Mouse (Mus musculus) spleen, adult 2 months (tissue): ENCODE results near the gene Tlcd1. TPM values are rescaled to one million over a fixed set of nuclear protein-coding genes. Genes with fewer than 3 reads are reported as not detected.

Experiments used
- DNase-seq, 2 experiments: peaks; one replicate each; pipeline versions ENCODE4 v3.0.0 to v3.0.0-alpha.2; 2012 to 2021; ENCODE audit warnings: low spot score in 2 of 2, low read depth in 1 of 2
- H3K27ac ChIP-seq: fragments of 200-500 bp; 2 replicates; pipeline ENCODE4 v1.5.1; 2012; ENCODE audit warnings: low read length, inconsistent platforms; ENCODE audit not compliant: insufficient read depth
- H3K27me3 ChIP-seq: fragments of 200-500 bp; 2 replicates; pipeline ENCODE4 v1.6.1; 2012; ENCODE audit warnings: mild to moderate bottlenecking, moderate library complexity, low read length, inconsistent platforms; ENCODE audit not compliant: control insufficient read depth, insufficient read depth
- H3K36me3 ChIP-seq: fragments of 200-500 bp; 2 replicates; pipeline ENCODE4 v1.6.1; 2012; ENCODE audit warnings: mild to moderate bottlenecking, low read length, inconsistent platforms; ENCODE audit not compliant: control insufficient read depth, insufficient read depth
- H3K4me1 ChIP-seq: fragments of 200-500 bp; 2 replicates; pipeline ENCODE4 v1.6.1; 2011; ENCODE audit warnings: inconsistent platforms; ENCODE audit not compliant: control insufficient read depth, insufficient read depth, insufficient read length
- H3K4me3 ChIP-seq: fragments of 200-500 bp; 2 replicates; pipeline ENCODE4 v1.5.1; 2011; ENCODE audit warnings: mild to moderate bottlenecking, inconsistent platforms; ENCODE audit not compliant: insufficient read depth, insufficient read length; ENCODE audit errors: extremely low read depth
- CTCF ChIP-seq: fragments of 200-500 bp; IDR thresholded peaks from 2 replicates; pipeline ENCODE4 v1.5.1; 2011; ENCODE audit warnings: mild to moderate bottlenecking, inconsistent platforms; ENCODE audit not compliant: insufficient read depth, insufficient read length, insufficient replicate concordance; ENCODE audit errors: extremely low read depth
- POLR2A ChIP-seq: fragments of 200-500 bp; IDR thresholded peaks from 2 replicates; pipeline ENCODE4 v1.6.1; 2011; ENCODE audit warnings: low read depth, low read length, inconsistent platforms
- WGBS: fragments of 180-500 bp; shearing (Covaris S2); methylation state at CpG from one replicate; pipeline ENCODE4 v1.1.7; 2018; 5-methylcytosine and 5-hydroxymethylcytosine counted together
- polyA plus RNA-seq: library from polyadenylated mRNA; depleted of rRNA; stranded (reverse); fragments of >200 nt; gene quantifications from 2 replicates; pipeline ENCODE4 v1.2.3, GENCODE M21; 2012

Gene Tlcd1
- polyA plus RNA-seq, 1 experiment: 10.4 TPM

DNA sequence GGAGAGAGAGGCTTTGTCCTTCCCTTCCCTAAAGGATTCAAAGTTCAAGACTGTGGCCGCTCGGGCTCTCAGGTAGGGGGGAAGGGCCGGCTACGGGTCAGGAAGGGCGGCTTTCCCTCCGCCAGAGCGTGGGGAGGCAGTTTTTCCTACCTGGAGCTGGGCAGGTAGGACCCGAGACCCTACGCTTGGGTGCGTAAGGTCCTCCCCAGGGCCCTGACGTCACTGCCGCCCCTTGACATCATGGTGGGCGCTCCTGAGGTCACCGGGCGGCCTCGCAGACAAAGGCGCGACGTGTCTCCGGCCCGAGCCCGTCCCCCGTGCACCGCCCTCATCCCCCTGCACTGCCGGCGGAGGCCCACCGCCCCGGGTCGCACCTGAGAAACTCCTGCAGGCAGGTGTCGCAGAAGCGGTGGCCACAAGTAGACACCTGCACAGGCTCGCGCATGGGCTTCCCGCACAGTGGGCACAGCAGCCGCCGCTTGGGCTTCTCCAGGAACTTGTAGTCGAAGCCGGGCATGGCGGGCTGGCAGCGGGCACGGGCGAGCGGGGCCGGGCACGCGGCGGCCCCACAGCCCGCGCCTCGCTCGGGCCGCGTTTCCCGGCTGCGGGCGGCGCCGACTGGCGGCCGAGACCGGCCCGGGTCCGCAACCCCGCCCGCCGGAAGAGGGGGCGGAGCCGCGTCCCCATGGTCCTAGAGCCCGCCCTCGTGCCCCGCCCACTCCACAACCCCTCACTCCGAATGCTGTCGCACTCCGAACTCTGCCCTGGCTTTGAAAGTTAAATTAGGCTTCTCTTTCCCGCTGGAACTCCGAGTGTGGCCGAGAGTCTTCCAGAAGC lies 11.4 kb upstream of the Tlcd1 start, which contains the start of gene Traf4:
Traf4 (minus strand) TSS at position 666 of the 837 bp plus-strand sequence.
- Histone ChIP-seq H3K27ac (peak within 1 kb of the TSS; percentile 80), H3K27me3 (no peaks in the 10 kb centered on the region), H3K36me3 (peaks cover 7% of the 10 kb centered on the region; the same call in 1 of the 2 replicates), H3K4me3 (peak within 1 kb of the TSS; percentile 89), H3K4me1 (peaks cover 20% of the 10 kb centered on the region; the same call in 1 of the 2 replicates)
- DNase-seq: peak; percentile 63 to 83
- TF ChIP-seq POLR2A (no peak; the same call in none of the 2 replicates), CTCF (no peak)
- WGBS: under 1% methylated on average over 67 of the region's 78 CpGs

DNA sequence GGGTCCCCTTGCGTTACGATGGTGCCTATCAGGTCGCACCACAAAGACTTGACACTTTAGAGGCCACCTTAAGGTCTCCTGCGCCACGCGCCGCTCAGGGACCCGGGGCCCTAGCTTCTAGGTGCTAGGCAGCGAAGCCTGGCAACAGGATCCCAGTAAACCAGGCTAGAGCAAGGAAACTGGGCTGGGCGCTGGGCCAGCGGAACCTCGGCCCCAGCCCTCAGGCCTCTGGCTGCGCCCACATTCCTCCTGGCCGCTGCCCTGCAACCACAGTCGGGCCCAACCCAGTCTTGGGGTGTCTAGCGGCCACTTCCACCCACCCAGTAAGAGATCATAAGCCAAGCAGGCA lies 10.8 kb upstream of the Tlcd1 start:
- Histone ChIP-seq H3K4me3 (peak overlapping the region; percentile 70), H3K36me3 (peaks cover 5% of the 10 kb centered on the region; the same call in 1 of the 2 replicates), H3K4me1 (peaks cover 24% of the 10 kb centered on the region), H3K27ac (peak overlapping the region; percentile 75), H3K27me3 (no peaks in the 10 kb centered on the region)
- no peak for DNase-seq
- TF ChIP-seq CTCF (no peak), POLR2A (no peak)
- 5% methylated on average over 16 of the region's 16 CpGs for WGBS

DNA sequence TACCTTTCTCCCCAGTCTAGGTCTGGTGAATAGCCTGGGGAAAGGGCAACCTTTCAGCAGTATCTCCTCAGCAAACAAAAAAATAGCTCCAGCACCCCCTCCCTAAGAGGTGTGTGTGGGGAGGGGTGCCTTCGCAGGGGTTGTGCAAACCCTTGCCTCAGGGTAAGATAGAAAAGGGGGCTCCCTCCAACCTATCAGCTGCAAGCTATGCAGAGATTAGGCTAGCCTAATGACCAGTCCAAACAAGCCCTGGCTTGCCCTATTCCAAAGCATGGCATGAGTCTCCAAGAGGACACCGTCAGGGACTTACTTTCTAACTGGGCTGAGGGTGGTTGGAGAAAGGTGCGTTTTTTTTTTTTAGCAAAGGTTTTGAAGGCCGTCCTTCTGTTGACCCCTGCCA lies 10.3 kb upstream of the Tlcd1 start:
- 77% methylated on average over 4 of the region's 4 CpGs for WGBS
- DNase-seq: no peak
- Histone ChIP-seq H3K36me3 (0 out of 2 replicates have a peak, but pooled peaks cover 3% of the 10 kb centered on the region), H3K4me1 (peaks cover 24% of the 10 kb centered on the region), H3K27me3 (no peaks in the 10 kb centered on the region), H3K27ac (no peak overlapping the region), H3K4me3 (no peak overlapping the region)
- TF ChIP-seq POLR2A (no peak), CTCF (no peak)

GRCm38 (mm10) chr11:78166640-78167039 lies 9.9 kb upstream of the Tlcd1 start:
- Histone ChIP-seq H3K4me1 (peaks cover 24% of the 10 kb centered on the region), H3K27me3 (no peaks in the 10 kb centered on the region), H3K27ac (no peak overlapping the region), H3K36me3 (no peaks in the 10 kb centered on the region), H3K4me3 (no peak overlapping the region)
- 92% methylated on average over 6 of the region's 6 CpGs for WGBS
- no peak for DNase-seq
- TF ChIP-seq POLR2A (no peak), CTCF (no peak)

DNA sequence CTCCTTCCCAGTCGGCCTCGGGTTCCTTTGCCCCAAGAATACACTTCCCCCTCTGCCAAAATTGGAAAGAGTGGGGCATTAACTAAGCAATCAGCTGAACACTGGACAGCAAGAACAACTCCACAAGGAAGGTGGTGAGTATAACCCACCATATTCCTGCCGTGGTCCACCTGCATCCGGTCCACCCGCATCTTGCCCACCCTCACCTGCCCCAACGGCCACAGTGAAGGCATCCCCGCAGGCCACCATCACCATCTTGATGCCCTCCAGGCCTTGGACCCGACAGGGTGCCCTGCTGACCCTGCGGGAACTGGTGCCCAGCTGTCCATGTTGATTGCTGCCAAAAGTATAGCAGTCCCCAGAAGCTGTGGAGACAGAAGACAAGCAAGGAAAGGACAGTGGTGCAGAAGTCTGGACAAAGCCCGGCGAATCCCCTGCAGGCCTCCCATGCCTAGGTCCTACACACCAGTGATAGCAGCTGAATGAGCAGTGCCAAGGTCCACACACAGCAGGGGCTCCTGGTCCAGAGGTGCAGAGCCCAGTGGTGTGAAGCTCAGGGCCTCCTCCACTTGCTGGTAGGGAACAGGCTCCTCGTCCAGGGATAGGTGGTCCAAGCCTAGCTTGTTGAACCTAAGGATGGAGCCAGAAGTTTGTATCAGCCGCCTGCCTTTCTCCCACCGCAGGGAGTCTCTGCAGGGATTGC lies 9.1 kb upstream of the Tlcd1 start:
- TF ChIP-seq POLR2A (no peak), CTCF (no peak)
- peaks cover 24% of the 10 kb centered on the region for H3K4me1 ChIP-seq
- no peaks in the 10 kb centered on the region for H3K27me3 ChIP-seq
- DNase-seq: no peak
- no peak overlapping the region for H3K4me3 ChIP-seq
- H3K27ac ChIP-seq: no peak overlapping the region
- no peaks in the 10 kb centered on the region for H3K36me3 ChIP-seq
- WGBS: 95% methylated on average over 14 of the region's 14 CpGs

DNA sequence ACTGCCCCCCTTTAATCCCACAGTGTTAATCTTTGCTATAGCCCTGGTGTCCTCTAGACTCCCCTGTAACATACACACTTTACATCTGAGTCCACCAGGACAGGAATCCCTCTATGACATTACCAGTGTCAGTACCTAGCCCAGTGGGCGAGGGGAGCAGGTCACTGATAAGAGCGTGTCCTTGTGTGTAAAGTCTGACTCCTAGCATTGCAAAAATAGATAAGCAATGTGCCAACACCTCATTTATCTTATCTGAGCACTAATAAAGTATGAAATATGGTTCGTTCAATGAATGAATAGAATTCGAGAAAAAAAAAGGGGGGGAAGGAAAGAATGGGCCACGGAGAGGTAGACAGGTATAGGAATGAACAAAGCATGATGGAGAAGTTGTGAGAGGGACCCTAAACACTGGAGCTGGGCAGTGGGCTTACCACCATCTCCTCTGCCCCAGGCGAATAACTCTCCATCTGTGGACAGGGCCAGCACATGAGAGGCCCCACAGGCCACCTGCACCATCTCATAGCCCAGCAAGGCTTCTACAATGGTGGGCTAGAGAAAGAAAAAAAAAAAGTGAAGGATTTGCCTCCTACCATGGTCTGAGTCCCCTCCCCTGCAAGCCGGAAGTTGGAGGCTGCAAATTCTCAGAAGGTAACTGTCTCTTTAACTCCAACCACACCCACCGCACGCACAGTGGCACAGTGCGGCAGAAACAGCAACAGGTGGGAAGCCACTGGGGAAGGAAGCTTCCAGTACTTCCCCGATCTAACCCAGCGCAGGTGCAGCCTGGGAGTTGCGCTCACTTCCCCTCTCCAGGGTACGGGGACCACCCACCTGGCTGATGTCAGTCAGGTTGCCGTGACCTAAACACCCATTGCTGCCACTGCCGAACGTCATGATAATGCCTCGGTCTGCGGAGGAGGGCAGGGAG lies 7.7 kb upstream of the Tlcd1 start:
- H3K4me1 ChIP-seq: peaks cover 15% of the 10 kb centered on the region
- no peaks in the 10 kb centered on the region for H3K27me3 ChIP-seq
- peak; percentile 59 to 69 for DNase-seq
- H3K4me3 ChIP-seq: peak overlapping the region; percentile 48
- TF ChIP-seq POLR2A (no peak), CTCF (no peak)
- H3K27ac ChIP-seq: peak overlapping the region; percentile 69
- WGBS: 23% methylated on average over 19 of the region's 19 CpGs
- no peaks in the 10 kb centered on the region for H3K36me3 ChIP-seq

DNA sequence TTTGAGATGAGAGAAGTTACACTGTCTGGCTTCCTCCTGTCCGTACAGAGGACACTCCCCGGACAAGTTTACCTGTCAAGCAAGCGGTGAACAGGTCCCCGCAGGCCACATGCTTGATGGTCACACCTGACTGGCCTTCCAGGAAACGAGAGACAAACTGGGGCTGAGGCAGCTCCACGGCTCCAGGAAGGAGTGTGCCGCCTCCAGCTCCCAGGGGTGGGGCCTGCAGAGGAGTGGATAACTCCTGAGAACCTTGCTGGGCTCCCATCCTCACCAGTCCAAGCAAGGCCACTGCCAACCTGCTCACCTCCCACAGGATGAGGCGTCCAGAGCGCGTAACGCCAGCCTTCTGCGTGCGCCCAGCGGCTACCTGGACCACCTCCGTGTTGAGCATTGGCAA lies 6.2 kb upstream of the Tlcd1 start:
- Histone ChIP-seq H3K4me1 (peaks cover 12% of the 10 kb centered on the region), H3K27ac (no peak overlapping the region), H3K36me3 (no peaks in the 10 kb centered on the region), H3K4me3 (no peak overlapping the region), H3K27me3 (no peaks in the 10 kb centered on the region)
- no peak for TF ChIP-seq CTCF
- TF ChIP-seq POLR2A: no peak
- 78% methylated on average over 15 of the region's 15 CpGs for WGBS
- DNase-seq: no peak
